Mouse (Mus musculus) spleen, adult 2 months (tissue): ENCODE results near the gene Smg1.

Source experiments
- CTCF ChIP-seq: fragments of 200-500 bp; IDR thresholded peaks from 2 replicates; pipeline ENCODE4 v1.5.1; 2011; ENCODE audit warnings: mild to moderate bottlenecking, inconsistent platforms; ENCODE audit not compliant: insufficient read depth, insufficient read length, insufficient replicate concordance; ENCODE audit errors: extremely low read depth
- POLR2A ChIP-seq: fragments of 200-500 bp; IDR thresholded peaks from 2 replicates; pipeline ENCODE4 v1.6.1; 2011; ENCODE audit warnings: low read depth, low read length, inconsistent platforms

- TF ChIP-seq CTCF (no peak), POLR2A (peak; percentile 98)
Observed at GRCm38 (mm10) chr7:118129430-118130041, 113.9 kb downstream of the Smg1 start, which contains the start of gene Arl6ip1.
